Mouse (Mus musculus) right cerebral cortex, adult 2 months (tissue): ENCODE data around the gene Sync.

Experiments used
- DNase-seq, 2 experiments: peaks; one replicate each; pipeline ENCODE4 v3.0.0; 2021 to 2022; ENCODE audit warnings: low spot score in 2 of 2

Gene Sync

DNA sequence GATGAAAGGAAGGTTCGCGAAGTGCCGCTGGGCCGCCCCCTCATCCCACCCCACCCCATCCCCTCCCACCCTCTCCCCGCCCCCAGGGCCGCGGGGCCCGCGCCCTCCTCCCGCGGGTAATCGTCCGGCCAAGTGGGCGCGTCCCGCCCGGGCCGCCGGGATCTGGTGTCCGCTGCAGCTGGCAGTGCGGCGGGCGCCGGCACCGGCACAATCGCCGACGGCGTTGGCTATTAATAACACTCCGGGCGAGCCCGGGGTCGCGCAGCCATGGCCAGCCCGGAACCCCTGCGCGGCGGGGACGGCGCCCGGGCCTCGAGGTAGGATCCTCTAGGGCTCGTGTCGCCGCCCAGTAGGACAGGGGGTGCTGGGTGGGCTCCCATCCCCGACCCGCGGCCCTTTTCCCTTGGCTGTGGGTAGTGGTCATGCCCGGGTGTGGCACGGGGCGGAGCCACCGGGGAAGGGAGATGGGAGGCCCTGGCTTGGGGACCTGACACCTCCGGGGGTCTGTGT is at the start of gene Sync:
Sync (plus strand) TSS at position 146 of the 510 bp plus-strand sequence.
- DNase-seq: no peak

- DNase-seq: no peak
These were observed 49.5 kb upstream of the Sync start for GRCm38 (mm10) chr4:129237843-129238441.

- peak in 1 of 2 experiments; percentile 59 for DNase-seq
These were observed 48.8 kb upstream of the Sync start for GRCm38 (mm10) chr4:129238579-129239016.

- DNase-seq: peak; percentile 67 to 73
These were observed 48.3 kb upstream of the Sync start for GRCm38 (mm10) chr4:129239075-129239474.

GRCm38 (mm10) chr4:129241898-129242297 is 45.5 kb upstream of the Sync start:
- no peak for DNase-seq

DNA sequence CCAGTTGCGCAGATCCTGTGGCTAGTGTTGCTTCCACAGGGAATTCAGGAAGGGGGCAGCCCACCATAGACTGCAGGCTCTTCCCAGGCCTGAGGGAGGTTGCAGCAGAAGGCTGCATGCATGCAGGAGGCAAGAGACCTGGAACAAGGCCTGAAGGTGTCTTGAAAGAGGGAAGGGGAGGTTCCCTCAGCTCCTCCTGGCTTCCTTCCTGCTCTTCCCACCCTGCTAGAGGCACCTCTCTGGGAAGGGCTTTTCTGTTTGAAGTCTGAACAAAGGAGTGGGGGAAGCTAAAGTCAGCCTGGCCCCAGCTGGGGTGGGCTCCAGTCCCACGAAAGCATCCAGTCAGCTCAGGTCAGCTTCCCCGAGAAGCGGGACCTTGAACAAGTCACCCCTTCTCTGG is 45.1 kb upstream of the Sync start:
- no peak for DNase-seq

- DNase-seq: no peak
These were observed 44.7 kb upstream of the Sync start for GRCm38 (mm10) chr4:129242761-129243160.

DNA sequence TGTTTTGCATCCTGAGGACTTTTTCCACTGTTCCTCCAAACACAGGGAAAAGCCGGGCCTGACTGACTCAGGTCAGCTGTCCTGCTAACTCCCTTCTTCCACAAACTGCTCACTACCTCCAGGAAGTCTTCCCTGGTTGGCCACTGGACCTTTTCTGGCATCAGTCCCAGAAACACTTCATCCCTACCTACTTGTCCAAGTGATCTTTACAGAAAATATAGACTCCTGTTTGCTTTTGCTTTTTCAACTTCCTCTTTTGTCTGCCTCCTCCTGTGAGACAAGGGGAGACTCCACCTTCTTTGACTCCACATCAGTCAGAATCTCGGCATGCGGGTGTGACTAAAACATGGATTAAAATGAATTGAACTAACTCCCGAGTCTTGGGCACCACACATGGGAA is 42.6 kb upstream of the Sync start:
- no peak for DNase-seq

DNA sequence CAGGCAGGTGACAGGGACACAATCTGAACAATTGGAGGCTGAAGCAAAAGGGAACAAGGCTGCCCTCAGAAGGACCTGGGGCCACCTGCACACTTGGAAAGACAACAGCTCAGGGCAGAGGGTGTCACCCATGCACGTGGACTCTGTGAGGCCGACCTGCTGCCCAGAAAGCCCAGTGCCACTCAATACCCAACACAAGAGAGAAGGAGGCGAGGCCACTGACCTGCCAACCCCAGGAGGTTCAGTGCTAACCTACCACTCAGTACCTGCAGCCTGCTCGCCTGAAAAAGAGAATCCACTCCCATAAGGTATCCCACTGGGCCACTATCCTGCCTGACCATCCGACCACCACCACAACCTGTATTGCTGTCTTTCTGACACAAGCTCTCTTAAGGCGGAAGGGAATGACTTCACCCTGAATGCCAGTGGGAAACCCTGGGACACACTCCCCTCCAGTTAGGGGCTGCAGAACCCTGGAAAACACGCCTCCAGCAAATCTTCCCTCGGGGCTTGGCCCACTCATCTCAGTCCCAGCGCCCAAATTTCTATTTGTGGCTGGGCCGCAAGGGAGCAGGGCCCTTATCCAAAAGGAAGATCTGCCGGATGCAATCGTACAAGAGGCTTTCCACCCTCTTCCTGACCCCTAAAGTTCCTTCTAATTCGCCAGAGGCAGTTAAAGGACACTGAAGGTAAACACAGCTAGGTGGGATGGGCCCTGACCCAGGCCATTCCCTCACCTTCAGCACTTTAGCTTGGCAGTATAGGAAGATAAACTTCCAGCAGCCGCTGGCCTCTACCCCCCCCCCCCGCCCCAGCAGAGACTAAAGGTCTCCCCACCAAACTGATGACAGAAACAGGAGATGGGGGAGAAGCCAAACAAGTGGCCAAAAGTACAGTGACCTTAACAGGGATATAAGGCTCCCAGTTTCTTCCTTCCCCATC is 40.8 kb upstream of the Sync start:
- DNase-seq: no peak

- no peak for DNase-seq
These were observed 39.8 kb upstream of the Sync start for GRCm38 (mm10) chr4:129247381-129248242.

GRCm38 (mm10) chr4:129248243-129248767 is 39.1 kb upstream of the Sync start:
- no peak for DNase-seq

DNA sequence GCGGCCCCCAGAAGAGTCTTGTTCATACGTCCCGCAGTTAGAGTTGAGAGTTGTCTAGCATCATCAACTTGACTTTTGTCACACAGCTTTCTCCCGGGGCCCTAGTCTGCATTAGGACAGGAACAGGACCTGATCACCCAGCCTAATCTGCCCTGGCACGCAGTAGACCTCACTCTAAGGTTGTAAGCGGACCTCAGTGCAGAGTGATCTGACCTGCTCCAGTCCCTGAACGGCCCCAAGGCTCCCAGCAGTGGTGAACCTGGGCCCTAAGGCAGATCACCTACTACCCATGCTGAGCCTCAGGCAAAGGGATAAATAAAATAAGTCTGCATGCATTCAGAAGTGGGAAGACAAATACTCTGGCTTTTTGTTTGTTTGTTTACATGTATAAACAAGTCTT is 38.1 kb upstream of the Sync start:
- DNase-seq: no peak

GRCm38 (mm10) chr4:129250759-129251481 is 36.5 kb upstream of the Sync start:
- no peak for DNase-seq

DNA sequence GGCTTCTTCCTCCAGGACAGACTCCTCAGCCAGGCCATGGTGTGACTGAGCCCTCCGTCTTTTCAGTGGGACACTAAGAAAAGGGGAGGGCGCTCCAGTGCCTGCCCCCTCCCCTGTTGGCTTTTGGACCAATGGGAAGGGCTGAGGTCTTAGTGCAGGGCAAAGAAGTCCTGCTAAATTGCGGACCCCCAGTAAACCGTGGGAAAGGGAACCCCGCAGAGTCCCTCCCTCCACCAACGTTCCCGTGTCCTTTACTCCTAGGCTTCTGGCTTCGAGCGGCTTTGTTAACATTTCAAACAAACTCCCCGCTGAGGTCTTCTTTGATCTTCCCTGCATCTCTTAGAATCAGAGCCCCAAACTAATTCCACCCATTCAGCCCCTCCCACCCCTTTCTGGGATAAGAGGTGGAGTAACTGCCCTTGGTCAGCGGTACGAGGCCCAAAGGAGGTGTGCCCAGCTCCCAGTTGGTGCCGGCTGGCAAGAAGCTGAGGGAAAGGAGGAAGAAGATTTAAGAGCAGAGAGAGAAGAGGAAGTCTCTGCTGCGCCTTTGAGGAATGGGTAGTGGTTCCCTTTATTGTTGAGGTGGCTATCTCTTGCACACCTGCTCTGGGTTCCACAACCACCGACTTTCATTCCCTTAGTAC is 35.8 kb upstream of the Sync start:
- DNase-seq: no peak

GRCm38 (mm10) chr4:129252492-129252891 is 34.9 kb upstream of the Sync start:
- DNase-seq: no peak

GRCm38 (mm10) chr4:129254571-129254970 is 32.8 kb upstream of the Sync start:
- no peak for DNase-seq

- no peak for DNase-seq
These were observed 30.7 kb upstream of the Sync start for GRCm38 (mm10) chr4:129256450-129257380.

DNA sequence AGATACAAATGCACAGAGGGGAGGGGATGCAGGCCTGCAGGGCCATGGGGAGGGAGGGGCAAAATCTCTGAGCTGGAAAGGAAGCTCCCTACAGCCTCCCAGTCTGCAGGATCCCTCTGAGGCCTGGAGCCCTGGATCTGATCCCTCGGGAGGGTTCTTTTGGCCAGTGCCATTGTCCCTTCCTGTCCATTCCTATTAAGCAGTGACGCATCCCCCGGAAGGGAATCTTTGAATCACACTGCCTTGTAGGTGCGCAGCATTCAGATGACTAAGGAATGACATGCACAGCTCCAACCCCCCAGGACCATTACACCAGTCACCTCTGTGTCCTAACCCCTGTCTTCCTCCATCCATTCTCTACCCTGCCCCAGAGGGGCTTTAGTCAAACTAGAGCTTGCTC is 28.3 kb upstream of the Sync start:
- no peak for DNase-seq

- DNase-seq: no peak
These were observed 26.7 kb upstream of the Sync start for GRCm38 (mm10) chr4:129260678-129261077.
